Mouse (Mus musculus) left cerebral cortex, postnatal 25 days (tissue): ENCODE measurements around the gene Pycr1. TPM values are rescaled to one million over a fixed set of nuclear protein-coding genes. Genes with fewer than 3 reads are reported as not detected.

Experiments
- DNase-seq, 2 experiments: peaks; one replicate each; pipeline ENCODE4 v3.0.0; 2022; ENCODE audit warnings: low spot score in 2 of 2, mixed read lengths in 1 of 2
- intact Hi-C: fragments of 180-260 bp; cut with DNase I; formaldehyde crosslinking; loops from one replicate; pipeline ENCODE4 v1.15.1; 2025
- microRNA-seq, 2 experiments: library from miRNA; unstranded; fragments of <30 nt; microRNA quantifications; one replicate each; pipeline ENCODE4 v1.2.0; 2022
- total RNA-seq, 2 experiments: library from RNA; stranded (reverse); gene quantifications; 2 replicates each; pipeline ENCODE4 v1.2.3; 2021

Gene Pycr1
- total RNA-seq, 2 experiments from 2014 or later = 1.4 to 2.1 TPM

- DNase-seq = no peak
- intact Hi-C loops = loop anchor here (2.0 kb wide), 1 partner anchor 125 kb away; no protein-coding TSS in a partner anchor
Measured at GRCm38 (mm10) chr11:120613481-120613972, 30.0 kb downstream of the Pycr1 start.

GRCm38 (mm10) chr11:120612763-120613162, 30.8 kb downstream of the Pycr1 start:
- intact Hi-C loops = loop anchor here (2.0 kb wide), 1 partner anchor 124 kb away; no protein-coding TSS in a partner anchor
- peak; percentile 54 to 55 for DNase-seq

DNA sequence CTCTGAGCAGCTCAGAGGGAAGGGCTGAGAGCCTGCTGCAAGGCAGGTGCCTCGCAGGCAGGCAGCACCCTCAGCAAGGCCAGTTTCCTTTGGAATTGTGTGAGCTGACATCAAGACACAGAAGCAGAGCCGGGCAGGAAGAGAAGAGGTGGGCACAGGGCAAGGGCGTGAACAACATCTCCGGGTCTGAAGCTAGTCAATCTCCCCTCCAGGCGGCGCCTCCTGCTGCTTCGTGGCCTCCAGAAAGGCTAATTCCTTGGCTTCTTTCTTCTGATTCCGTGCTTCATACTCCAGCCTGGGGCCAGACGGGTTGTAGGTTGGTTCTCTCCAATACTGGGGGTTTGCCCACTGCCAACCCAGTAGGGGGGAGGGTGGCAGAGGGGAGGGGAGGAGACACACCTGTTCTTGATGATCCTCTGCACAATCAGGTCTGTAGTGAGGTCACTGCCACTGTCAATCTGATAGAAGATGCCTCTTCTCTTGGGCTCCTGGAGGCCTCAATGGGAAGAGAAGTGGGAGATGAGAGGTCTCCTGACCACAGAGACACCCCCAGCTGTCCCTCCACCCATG, 33.0 kb downstream of the Pycr1 start:
- intact Hi-C loops = no loop called here
- DNase-seq = no peak

GRCm38 (mm10) chr11:120609250-120609649, 34.3 kb downstream of the Pycr1 start:
- no peak for DNase-seq

GRCm38 (mm10) chr11:120608241-120609034, 35.1 kb downstream of the Pycr1 start, which contains the start of gene Npb:
Gene Npb, plus strand, starts transcription at chr11:120608477.
- intact Hi-C loops = no loop called here
- DNase-seq = no peak

More at GRCm38 (mm10) chr11:120609250-120609649, 34.3 kb downstream of the Pycr1 start:
- intact Hi-C loops = no loop called here

GRCm38 (mm10) chr11:120606764-120607163, 36.8 kb downstream of the Pycr1 start:
- no peak for DNase-seq
- intact Hi-C loops = no loop called here

DNA sequence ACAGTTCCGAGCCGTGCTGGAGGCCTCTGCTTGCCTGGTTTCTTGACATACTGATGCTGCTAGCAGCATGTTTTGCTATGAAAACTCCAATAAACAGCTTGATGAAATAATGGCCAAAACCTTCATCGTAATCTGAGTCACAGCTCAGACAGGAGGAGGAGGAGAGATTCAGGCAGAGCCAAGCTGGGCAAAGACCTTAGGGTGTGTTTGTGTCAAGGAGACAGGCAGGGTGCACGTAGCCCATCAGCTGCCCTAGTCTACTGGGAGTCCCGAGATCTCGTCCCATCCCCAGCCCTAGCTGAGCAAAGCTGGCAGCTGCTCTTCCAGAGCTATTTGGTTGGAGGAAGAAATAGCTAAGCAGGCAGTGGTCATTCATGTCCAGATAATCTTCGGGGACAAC, 37.9 kb downstream of the Pycr1 start:
- intact Hi-C loops = no loop called here
- no peak for DNase-seq

- intact Hi-C loops = no loop called here
- DNase-seq = no peak
Measured at GRCm38 (mm10) chr11:120603545-120603944, 40.0 kb downstream of the Pycr1 start.

- intact Hi-C loops = no loop called here
- DNase-seq = no peak
Measured at GRCm38 (mm10) chr11:120600716-120601115, 42.9 kb downstream of the Pycr1 start.

GRCm38 (mm10) chr11:120598990-120599549, 44.5 kb downstream of the Pycr1 start:
- no peak for DNase-seq
- intact Hi-C loops = no loop called here

GRCm38 (mm10) chr11:120598283-120598989, 45.1 kb downstream of the Pycr1 start, which contains the start of the genes Alyref and Anapc11:
Gene Alyref, minus strand, starts transcription at chr11:120598365.
Gene Anapc11, plus strand, starts transcription at chr11:120598421.
- intact Hi-C loops = no loop called here
- peak; percentile 95 to 96 for DNase-seq

- no peak for DNase-seq
- intact Hi-C loops = no loop called here
Measured at GRCm38 (mm10) chr11:120597240-120598235, 46.0 kb downstream of the Pycr1 start.

- no peak for DNase-seq
- intact Hi-C loops = no loop called here
Measured at GRCm38 (mm10) chr11:120588531-120588930, 55.0 kb downstream of the Pycr1 start.

Small RNAs within 50 kb of the gene (microRNA-seq; reads per million reads assigned to microRNA genes)
- gene Mir6936 = 2.5 to 5.4 reads per million in 2 experiments

Other genes with a start within 250 kb of the Pycr1 start
- gene Nploc4, start 206.1 kb downstream of the Pycr1 start, total RNA-seq = 10 to 100 TPM; 67.5 to 71.1 TPM
- 1 to 10 TPM; 2.8 to 5.8 TPM for gene Tspan10, start 201.1 kb downstream of the Pycr1 start, total RNA-seq
- under 1 TPM in 1 of 2 experiments, not detected in 1; 0.18 TPM for gene Pde6g, start 190.3 kb downstream of the Pycr1 start, total RNA-seq
- 10 to 100 TPM; 12.6 to 15.9 TPM for gene Oxld1, start 185.7 kb downstream of the Pycr1 start, total RNA-seq
- gene Ccdc137, start 185.7 kb downstream of the Pycr1 start, total RNA-seq = 10 to 100 TPM; 21.5 to 29.0 TPM
- 10 to 100 TPM; 56.7 to 58.1 TPM for gene Arl16, start 176.2 kb downstream of the Pycr1 start, total RNA-seq
- 10 to 100 TPM; 72.6 to 75.2 TPM for gene Mrpl12, start 159.2 kb downstream of the Pycr1 start, total RNA-seq
- gene Slc25a10, start 151.9 kb downstream of the Pycr1 start, total RNA-seq = 10 to 100 TPM; 18.4 to 20.5 TPM
- not detected for gene Gcgr, start 113.1 kb downstream of the Pycr1 start, total RNA-seq
- 10 to 100 TPM; 88.2 to 93.6 TPM for gene Mcrip1, start 94.0 kb downstream of the Pycr1 start, total RNA-seq
- gene Ppp1r27, start 92.6 kb downstream of the Pycr1 start, total RNA-seq = not detected
- gene P4hb, start 70.5 kb downstream of the Pycr1 start, total RNA-seq = 100 to 1,000 TPM; 125 to 127 TPM
- 100 to 1,000 TPM; 340 to 344 TPM for gene Arhgdia, start 62.1 kb downstream of the Pycr1 start, total RNA-seq
- gene Alyref, start 45.4 kb downstream of the Pycr1 start, total RNA-seq = 10 to 100 TPM; 59.9 to 61.2 TPM
- 10 to 100 TPM; 93.2 to 94.8 TPM for gene Anapc11, start 45.3 kb downstream of the Pycr1 start, total RNA-seq
- gene Npb, start 35.3 kb downstream of the Pycr1 start, total RNA-seq = not detected
- 100 to 1,000 TPM; 120 to 141 TPM for gene Pcyt2, start 25.8 kb downstream of the Pycr1 start, total RNA-seq
- gene Sirt7, start 18.5 kb downstream of the Pycr1 start, total RNA-seq = 10 to 100 TPM; 37.8 TPM
- 10 to 100 TPM; 91.5 to 98.4 TPM for gene Mafg, start 10.2 kb downstream of the Pycr1 start, total RNA-seq
- 1 to 10 TPM; 7.4 to 8.6 TPM for gene Myadml2, start 4.4 kb upstream of the Pycr1 start, total RNA-seq
- 1 to 10 TPM; 4.1 to 4.7 TPM for gene Notum, start 17.4 kb upstream of the Pycr1 start, total RNA-seq
- gene Aspscr1, start 29.2 kb upstream of the Pycr1 start, total RNA-seq = 10 to 100 TPM; 51.2 to 53.1 TPM
- gene Cenpx, start 70.0 kb upstream of the Pycr1 start, total RNA-seq = 10 to 100 TPM; 18.0 to 22.7 TPM
- 10 to 100 TPM; 50.4 to 60.0 TPM for gene Lrrc45, start 70.2 kb upstream of the Pycr1 start, total RNA-seq
- 10 to 100 TPM; 39.4 to 41.0 TPM for gene Rac3, start 77.7 kb upstream of the Pycr1 start, total RNA-seq
- 1 to 10 TPM; 6.1 to 7.4 TPM for gene Dcxr, start 83.5 kb upstream of the Pycr1 start, total RNA-seq
- 1 to 10 TPM; 2.6 to 3.7 TPM for gene Cbr2, start 88.3 kb upstream of the Pycr1 start, total RNA-seq
- gene Hmga1b, start 119.0 kb upstream of the Pycr1 start, total RNA-seq = 10 to 100 TPM; 29.3 to 33.1 TPM
- gene Rfng, start 140.4 kb upstream of the Pycr1 start, total RNA-seq = 10 to 100 TPM; 62.9 to 63.3 TPM
- 100 to 1,000 TPM; 139 to 143 TPM for gene Gps1, start 140.5 kb upstream of the Pycr1 start, total RNA-seq
- 10 to 100 TPM; 40.0 to 42.8 TPM for gene Dus1l, start 152.6 kb upstream of the Pycr1 start, total RNA-seq
- gene Fasn, start 180.8 kb upstream of the Pycr1 start, total RNA-seq = 100 to 1,000 TPM; 168 to 171 TPM